Mouse (Mus musculus): ENCODE measurements at regions not wholly inside any gene's neighbourhood (a gene's known extent, or its start where the extent isn't known, plus 50 kb on each side); places are given as distances from the start of the nearest gene placed in this dataset.

DNA sequence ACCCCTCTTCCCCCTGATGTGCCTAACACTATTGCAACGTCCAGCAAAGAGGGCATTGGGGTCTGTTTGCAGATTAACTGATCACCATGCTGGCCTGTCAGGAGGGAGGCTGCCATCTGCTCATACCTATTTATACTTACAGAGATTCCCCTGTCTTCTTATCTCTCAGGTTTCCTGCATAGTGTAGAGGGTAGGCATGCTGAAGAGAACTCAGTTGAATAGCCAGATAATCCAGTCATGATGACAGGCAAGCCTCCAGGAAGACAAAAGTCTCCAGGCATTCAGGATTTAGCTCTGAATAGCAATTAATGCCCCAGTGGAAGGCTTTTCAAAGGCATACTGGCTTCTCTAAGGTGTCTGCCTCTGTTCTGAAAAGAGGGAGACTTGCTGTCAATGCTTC is 505.1 kb downstream of the Tmem132b start:
- Histone ChIP-seq H3K4me2 (ENCODE audit: low read depth, low read length) (no peak overlapping the region), H3K36me3 (ENCODE audit: control insufficient read depth, insufficient read depth, low read length) (no peaks in the 10 kb centered on the region), H3K9me3 (ENCODE audit: control insufficient read depth, low read length) (no peaks in the 10 kb centered on the region), H3K27ac (replicated peaks; ENCODE audit: low read depth, low read length) (no peak overlapping the region), H3K9ac (ENCODE audit: low read depth, low read length) (no peak overlapping the region), H3K4me3 (ENCODE audit: low read depth, low read length) (no peak overlapping the region), H3K4me1 (ENCODE audit: control insufficient read depth, insufficient read depth, low read length) (no peaks in the 10 kb centered on the region), H3K27me3 (replicated peaks; ENCODE audit: control insufficient read depth, insufficient read depth, low read length) (no peaks in the 10 kb centered on the region)
- ATAC-seq (ENCODE audit: low read depth) = no peak
- no peak for DNase-seq (ENCODE audit: low spot score)
- WGBS = 13% methylated on average over 1 of the region's 1 CpGs

GRCm38 (mm10) chr5:126045761-126046160 is 514.2 kb downstream of the Tmem132b start:
- Histone ChIP-seq H3K4me2 (ENCODE audit: low read depth, low read length) (no peak overlapping the region), H3K4me3 (ENCODE audit: low read depth, low read length) (no peak overlapping the region), H3K27me3 (replicated peaks; ENCODE audit: control insufficient read depth, insufficient read depth, low read length) (no peaks in the 10 kb centered on the region), H3K4me1 (ENCODE audit: control insufficient read depth, insufficient read depth, low read length) (no peaks in the 10 kb centered on the region), H3K36me3 (ENCODE audit: control insufficient read depth, insufficient read depth, low read length) (no peaks in the 10 kb centered on the region), H3K9me3 (ENCODE audit: control insufficient read depth, low read length) (no peaks in the 10 kb centered on the region), H3K27ac (replicated peaks; ENCODE audit: low read depth, low read length) (no peak overlapping the region), H3K9ac (ENCODE audit: low read depth, low read length) (no peak overlapping the region)
- WGBS = 80% methylated on average over 3 of the region's 3 CpGs
- ATAC-seq (ENCODE audit: low read depth) (no peak), DNase-seq (ENCODE audit: low spot score) (no peak)

DNA sequence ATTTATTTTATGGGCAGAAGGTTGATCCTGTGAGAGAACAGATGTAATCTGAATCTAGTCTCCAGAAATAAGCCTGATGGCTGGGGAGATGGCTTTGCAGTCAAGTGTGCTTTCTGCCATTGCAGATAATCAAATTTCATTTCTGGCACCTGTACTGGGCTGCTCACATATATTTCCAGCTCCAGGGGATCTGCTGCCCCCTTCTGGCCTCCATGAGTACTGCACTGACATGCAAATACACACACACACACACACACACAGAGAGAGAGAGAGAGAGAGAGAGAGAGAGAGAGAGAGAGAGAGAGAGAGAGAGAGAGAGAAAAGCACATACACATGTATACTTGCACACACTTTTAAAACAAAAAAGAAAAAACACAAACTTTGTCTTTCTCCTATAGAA is 532.1 kb downstream of the Tmem132b start:
- no peak overlapping the region for H3K4me3 ChIP-seq (ENCODE audit: low read depth, low read length)
- H3K27ac ChIP-seq (replicated peaks; ENCODE audit: low read depth, low read length) = no peak overlapping the region
- H3K36me3 ChIP-seq (ENCODE audit: control insufficient read depth, insufficient read depth, low read length) = no peaks in the 10 kb centered on the region
- no peaks in the 10 kb centered on the region for H3K27me3 ChIP-seq (replicated peaks; ENCODE audit: control insufficient read depth, insufficient read depth, low read length)
- ATAC-seq (ENCODE audit: low read depth) = no peak
- DNase-seq (ENCODE audit: low spot score) = no peak
- H3K9me3 ChIP-seq (ENCODE audit: control insufficient read depth, low read length) = no peaks in the 10 kb centered on the region
- H3K4me2 ChIP-seq (ENCODE audit: low read depth, low read length) = no peak overlapping the region
- H3K4me1 ChIP-seq (ENCODE audit: control insufficient read depth, insufficient read depth, low read length) = no peaks in the 10 kb centered on the region
- H3K9ac ChIP-seq (ENCODE audit: low read depth, low read length) = no peak overlapping the region

DNA sequence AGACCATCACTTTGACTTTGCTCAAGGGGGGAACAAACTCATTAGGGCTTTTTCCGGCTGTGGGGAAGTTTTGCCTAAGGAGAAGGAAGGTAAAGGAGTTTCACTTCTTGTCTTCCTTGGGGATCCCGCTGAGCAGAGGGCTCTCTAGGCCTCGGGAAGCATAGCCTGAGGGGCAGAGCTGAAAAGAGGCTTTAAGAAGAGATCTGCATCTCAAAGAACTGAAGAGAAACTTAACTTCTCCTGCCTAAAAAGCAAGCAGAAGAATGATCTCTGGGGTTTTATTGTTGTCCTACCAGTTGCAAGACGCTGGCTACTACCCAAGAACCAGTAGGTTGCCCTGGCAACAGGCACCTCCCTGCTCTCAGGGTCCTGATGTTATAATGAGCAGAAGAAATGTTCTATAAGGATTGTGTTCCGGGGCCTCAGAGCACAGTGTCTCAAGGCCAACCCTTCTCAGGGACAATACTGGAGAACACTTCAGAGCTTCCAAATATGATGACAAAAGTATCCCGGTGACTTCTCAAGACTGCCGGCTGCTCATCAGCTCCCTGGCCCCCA is 547.8 kb downstream of the Tmem132b start:
- H3K27me3 ChIP-seq (replicated peaks; ENCODE audit: control insufficient read depth, insufficient read depth, low read length) = no peaks in the 10 kb centered on the region
- ATAC-seq (ENCODE audit: low read depth) (no peak), DNase-seq (ENCODE audit: low spot score) (peak; percentile 42)
- no peak overlapping the region for H3K9ac ChIP-seq (ENCODE audit: low read depth, low read length)
- 39% methylated on average over 7 of the region's 7 CpGs for WGBS
- no peak overlapping the region for H3K4me2 ChIP-seq (ENCODE audit: low read depth, low read length)
- H3K9me3 ChIP-seq (ENCODE audit: control insufficient read depth, low read length) = no peaks in the 10 kb centered on the region
- H3K27ac ChIP-seq (replicated peaks; ENCODE audit: low read depth, low read length) = no peak overlapping the region
- no peaks in the 10 kb centered on the region for H3K4me1 ChIP-seq (ENCODE audit: control insufficient read depth, insufficient read depth, low read length)
- H3K4me3 ChIP-seq (ENCODE audit: low read depth, low read length) = no peak overlapping the region
- no peaks in the 10 kb centered on the region for H3K36me3 ChIP-seq (ENCODE audit: control insufficient read depth, insufficient read depth, low read length)

DNA sequence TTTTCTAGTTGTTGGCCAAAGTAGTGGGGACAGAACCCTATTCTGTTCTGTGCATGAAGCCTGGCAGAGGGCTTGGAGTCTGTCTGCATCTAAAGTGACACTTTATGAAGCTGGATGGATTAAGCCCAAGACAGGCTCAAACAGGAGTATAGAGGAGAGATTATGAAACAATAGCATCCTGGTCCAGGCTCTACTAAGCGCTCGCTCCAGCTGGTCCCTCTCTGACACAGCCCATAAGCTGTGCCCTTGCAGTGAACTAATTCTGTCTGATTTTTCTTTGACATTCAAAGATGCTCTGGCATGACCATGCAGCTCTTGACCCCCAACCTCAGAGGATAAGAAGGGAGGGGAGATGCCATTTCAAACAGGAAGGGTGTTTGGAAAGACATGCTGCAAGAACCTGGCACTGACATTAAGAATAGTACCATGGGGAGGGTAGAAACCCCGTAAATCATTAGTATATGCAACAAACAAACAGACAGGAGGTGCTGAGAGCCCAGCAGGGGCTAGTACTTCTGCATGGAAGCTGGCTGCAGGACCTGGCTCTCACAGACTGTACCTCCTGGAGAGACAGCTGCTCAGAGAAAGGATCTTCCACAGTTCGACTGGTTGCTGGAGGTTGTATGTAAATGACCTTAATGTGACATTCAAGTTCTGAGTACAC is 556.8 kb downstream of the Tmem132b start:
- no peaks in the 10 kb centered on the region for H3K4me1 ChIP-seq (ENCODE audit: control insufficient read depth, insufficient read depth, low read length)
- no peaks in the 10 kb centered on the region for H3K36me3 ChIP-seq (ENCODE audit: control insufficient read depth, insufficient read depth, low read length)
- 53% methylated on average over 4 of the region's 4 CpGs for WGBS
- no peak overlapping the region for H3K9ac ChIP-seq (ENCODE audit: low read depth, low read length)
- ATAC-seq (ENCODE audit: low read depth) (no peak), DNase-seq (ENCODE audit: low spot score) (no peak)
- H3K4me3 ChIP-seq (ENCODE audit: low read depth, low read length) = no peak overlapping the region
- H3K9me3 ChIP-seq (ENCODE audit: control insufficient read depth, low read length) = no peaks in the 10 kb centered on the region
- H3K27me3 ChIP-seq (replicated peaks; ENCODE audit: control insufficient read depth, insufficient read depth, low read length) = no peaks in the 10 kb centered on the region
- no peak overlapping the region for H3K27ac ChIP-seq (replicated peaks; ENCODE audit: low read depth, low read length)
- no peak overlapping the region for H3K4me2 ChIP-seq (ENCODE audit: low read depth, low read length)

GRCm38 (mm10) chr5:126093196-126093595 is 561.6 kb downstream of the Tmem132b start:
- H3K36me3 ChIP-seq (ENCODE audit: control insufficient read depth, insufficient read depth, low read length) = no peaks in the 10 kb centered on the region
- no peak overlapping the region for H3K27ac ChIP-seq (replicated peaks; ENCODE audit: low read depth, low read length)
- DNase-seq (ENCODE audit: low spot score) = no peak
- no peaks in the 10 kb centered on the region for H3K4me1 ChIP-seq (ENCODE audit: control insufficient read depth, insufficient read depth, low read length)
- no peak for ATAC-seq (ENCODE audit: low read depth)
- 83% methylated on average over 5 of the region's 5 CpGs for WGBS
- no peaks in the 10 kb centered on the region for H3K27me3 ChIP-seq (replicated peaks; ENCODE audit: control insufficient read depth, insufficient read depth, low read length)
- no peak overlapping the region for H3K9ac ChIP-seq (ENCODE audit: low read depth, low read length)
- H3K9me3 ChIP-seq (ENCODE audit: control insufficient read depth, low read length) = no peaks in the 10 kb centered on the region
- no peak overlapping the region for H3K4me3 ChIP-seq (ENCODE audit: low read depth, low read length)
- H3K4me2 ChIP-seq (ENCODE audit: low read depth, low read length) = no peak overlapping the region

DNA sequence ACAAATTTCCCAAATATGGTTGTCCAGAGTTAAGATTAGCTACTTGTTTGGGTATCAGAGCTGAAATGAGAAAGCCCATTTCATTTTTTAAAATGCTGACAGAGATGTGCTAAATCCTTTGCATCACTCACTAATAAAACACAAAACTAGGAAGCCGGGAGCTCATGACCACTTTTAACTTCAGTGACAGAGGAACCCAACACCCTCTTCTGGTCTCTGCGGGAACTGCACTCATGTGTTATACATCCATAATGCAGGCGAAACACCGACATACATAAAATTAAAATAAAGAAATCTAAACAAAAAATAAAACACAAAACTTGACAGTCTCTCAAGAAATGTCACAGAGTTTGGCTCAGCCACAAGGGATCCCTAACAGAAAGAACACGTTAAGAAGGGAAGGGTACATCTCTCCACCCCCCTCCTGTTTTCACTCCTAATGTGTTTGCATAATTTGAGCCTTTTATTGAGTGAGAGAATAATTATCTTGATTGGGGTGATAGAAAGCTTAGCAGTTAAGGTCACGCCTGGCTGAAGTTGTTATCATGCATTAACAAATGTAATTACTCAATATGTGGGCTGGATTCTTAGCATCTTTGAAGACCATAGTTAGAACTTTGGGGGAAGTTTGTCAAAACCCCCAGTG is 565.2 kb downstream of the Tmem132b start:
- WGBS = 80% methylated on average over 6 of the region's 6 CpGs
- H3K27ac ChIP-seq (replicated peaks; ENCODE audit: low read depth, low read length) = no peak overlapping the region
- no peak for DNase-seq (ENCODE audit: low spot score)

DNA sequence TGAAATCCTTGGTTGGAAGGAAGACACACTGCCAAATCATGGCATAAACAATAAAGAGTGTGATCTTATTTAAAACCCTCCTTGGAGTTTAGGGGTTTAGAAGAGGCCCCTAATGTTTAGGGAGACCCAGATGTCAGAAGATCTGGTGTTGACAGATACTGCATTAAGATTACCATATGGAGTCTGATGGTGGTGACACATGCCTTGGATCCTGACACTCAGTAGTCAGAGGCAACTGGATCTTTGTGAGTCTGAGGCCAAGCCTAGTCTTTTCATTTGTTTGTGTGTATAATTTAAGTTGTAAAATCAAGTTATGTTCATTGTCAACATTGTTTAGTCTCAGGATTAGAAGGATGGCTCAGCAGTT is 565.7 kb downstream of the Tmem132b start:
- H3K27ac ChIP-seq (replicated peaks; ENCODE audit: low read depth, low read length) = no peak overlapping the region
- no peak for ATAC-seq (ENCODE audit: low read depth)
- H3K4me1 ChIP-seq (ENCODE audit: control insufficient read depth, insufficient read depth, low read length) = no peaks in the 10 kb centered on the region
- H3K27me3 ChIP-seq (replicated peaks; ENCODE audit: control insufficient read depth, insufficient read depth, low read length) = no peaks in the 10 kb centered on the region
- H3K4me3 ChIP-seq (ENCODE audit: low read depth, low read length) = no peak overlapping the region
- DNase-seq (ENCODE audit: low spot score) = no peak
- H3K36me3 ChIP-seq (ENCODE audit: control insufficient read depth, insufficient read depth, low read length) = no peaks in the 10 kb centered on the region
- H3K9ac ChIP-seq (ENCODE audit: low read depth, low read length) = no peak overlapping the region
- no peaks in the 10 kb centered on the region for H3K9me3 ChIP-seq (ENCODE audit: control insufficient read depth, low read length)
- H3K4me2 ChIP-seq (ENCODE audit: low read depth, low read length) = no peak overlapping the region

More for the DNA sequence above, 565.2 kb downstream of the Tmem132b start:
- H3K27me3 ChIP-seq (replicated peaks; ENCODE audit: control insufficient read depth, insufficient read depth, low read length) = no peaks in the 10 kb centered on the region
- H3K36me3 ChIP-seq (ENCODE audit: control insufficient read depth, insufficient read depth, low read length) = no peaks in the 10 kb centered on the region
- H3K4me2 ChIP-seq (ENCODE audit: low read depth, low read length) = no peak overlapping the region
- H3K9me3 ChIP-seq (ENCODE audit: control insufficient read depth, low read length) = no peaks in the 10 kb centered on the region
- H3K4me1 ChIP-seq (ENCODE audit: control insufficient read depth, insufficient read depth, low read length) = no peaks in the 10 kb centered on the region
- no peak overlapping the region for H3K9ac ChIP-seq (ENCODE audit: low read depth, low read length)
- no peak overlapping the region for H3K4me3 ChIP-seq (ENCODE audit: low read depth, low read length)
- no peak for ATAC-seq (ENCODE audit: low read depth)

GRCm38 (mm10) chr5:126098433-126098832 is 566.9 kb downstream of the Tmem132b start:
- ATAC-seq (ENCODE audit: low read depth) (no peak), DNase-seq (ENCODE audit: low spot score) (no peak)
- no peak overlapping the region for H3K4me3 ChIP-seq (ENCODE audit: low read depth, low read length)
- H3K9ac ChIP-seq (ENCODE audit: low read depth, low read length) = no peak overlapping the region
- H3K4me2 ChIP-seq (ENCODE audit: low read depth, low read length) = no peak overlapping the region
- H3K4me1 ChIP-seq (ENCODE audit: control insufficient read depth, insufficient read depth, low read length) = no peaks in the 10 kb centered on the region
- 80% methylated on average over 7 of the region's 7 CpGs for WGBS
- H3K9me3 ChIP-seq (ENCODE audit: control insufficient read depth, low read length) = no peaks in the 10 kb centered on the region
- H3K36me3 ChIP-seq (ENCODE audit: control insufficient read depth, insufficient read depth, low read length) = no peaks in the 10 kb centered on the region
- no peak overlapping the region for H3K27ac ChIP-seq (replicated peaks; ENCODE audit: low read depth, low read length)
- no peaks in the 10 kb centered on the region for H3K27me3 ChIP-seq (replicated peaks; ENCODE audit: control insufficient read depth, insufficient read depth, low read length)

Data from embryonic facial prominence, embryonic 14.5 days (tissue).